Mouse (Mus musculus) lung, postnatal 4 days (tissue): ENCODE data around the gene Srebf1.

Experiments used
- DNase-seq, 2 experiments: peaks; one replicate each; pipeline ENCODE4 v3.0.0; 2021

Srebf1 gene

DNA sequence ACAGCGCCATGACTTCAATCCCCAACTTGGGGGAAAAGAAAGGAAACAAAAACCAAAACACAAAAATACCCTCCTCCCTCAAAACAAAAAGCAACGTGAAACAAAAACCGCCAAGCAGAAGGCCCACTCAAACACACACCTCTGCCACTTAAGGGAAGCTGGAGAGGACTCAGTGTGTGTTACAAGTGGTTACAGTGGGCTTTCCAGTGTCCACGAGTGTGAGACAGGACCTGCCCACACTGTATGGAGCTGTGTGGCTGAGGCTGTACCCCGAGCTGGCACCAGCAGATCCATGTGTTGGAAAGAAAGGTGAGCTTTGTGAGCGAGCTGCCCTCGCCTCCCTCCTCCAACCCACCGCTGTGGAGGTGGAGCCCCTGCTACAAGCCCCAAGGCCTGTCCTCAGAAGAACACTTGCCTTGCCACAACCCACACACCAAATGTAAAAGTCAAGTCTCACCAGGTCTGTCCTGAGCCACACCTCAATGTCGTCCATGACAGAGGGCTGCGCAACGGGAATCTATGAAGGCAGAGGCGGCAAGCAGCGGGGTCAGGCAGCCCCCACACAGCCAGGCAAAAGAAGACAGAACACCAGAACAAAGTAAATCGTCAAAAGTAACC, 10.2 kb upstream of the Srebf1 start:
- DNase-seq: no peak

DNA sequence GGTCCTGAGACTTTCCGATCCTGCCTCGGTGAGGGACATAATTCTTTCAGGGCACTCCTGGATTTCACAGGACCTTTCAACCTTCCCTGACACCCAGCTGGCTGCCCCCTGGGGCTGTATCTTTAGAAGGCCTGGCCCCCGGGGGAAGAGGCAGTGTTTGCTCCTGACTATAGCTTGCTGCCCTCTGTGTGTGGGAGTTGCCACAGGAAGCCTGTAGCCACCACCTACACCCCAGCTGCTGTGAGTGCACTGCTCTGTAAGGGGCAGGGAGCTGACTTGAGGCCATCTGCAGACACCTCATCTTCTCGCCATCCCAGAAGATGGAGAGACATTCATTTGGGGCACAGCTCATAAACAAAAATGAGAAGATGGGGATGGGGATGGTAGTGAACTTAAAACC, 9.6 kb upstream of the Srebf1 start:
- no peak for DNase-seq

DNA sequence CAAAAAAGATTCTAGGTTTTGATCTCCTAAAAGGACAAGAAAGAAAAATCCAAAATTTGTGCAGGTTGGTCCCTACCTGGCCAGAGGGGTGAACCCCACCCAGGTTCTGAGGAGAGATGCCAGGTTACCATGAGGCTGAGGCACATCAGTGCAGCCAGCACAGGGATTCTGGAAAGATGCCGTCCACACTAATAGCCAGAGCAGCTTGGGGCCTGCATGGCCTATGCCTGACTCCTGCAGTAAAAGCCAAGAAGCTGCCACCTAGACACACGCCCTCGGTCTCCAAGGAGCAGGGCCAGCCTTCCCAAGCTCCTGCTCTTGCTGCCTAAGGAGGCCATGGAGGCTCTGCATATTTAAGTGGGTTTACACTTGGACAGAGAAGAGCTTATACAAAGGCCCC, 8.9 kb upstream of the Srebf1 start:
- no peak for DNase-seq

DNA sequence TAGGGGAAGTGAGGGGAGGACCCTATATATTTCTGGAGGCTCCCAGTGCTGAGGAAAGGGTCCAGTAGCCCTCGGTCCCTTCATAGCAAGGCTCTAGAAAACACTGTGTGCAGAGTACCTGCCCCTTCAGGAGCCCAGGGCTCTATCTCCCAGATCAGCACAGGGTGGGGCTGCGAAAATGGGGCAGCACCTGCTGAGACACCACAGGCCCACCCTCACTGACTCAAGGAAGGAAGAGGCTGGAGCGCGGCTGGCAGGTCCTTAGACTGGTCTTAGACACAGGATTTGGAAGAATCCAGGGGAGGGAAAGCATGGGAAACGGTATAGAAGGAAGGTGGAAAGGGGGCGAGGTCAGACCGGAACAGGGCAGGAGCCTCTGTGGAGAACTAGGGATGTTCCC, 8.1 kb upstream of the Srebf1 start:
- DNase-seq: no peak

DNA sequence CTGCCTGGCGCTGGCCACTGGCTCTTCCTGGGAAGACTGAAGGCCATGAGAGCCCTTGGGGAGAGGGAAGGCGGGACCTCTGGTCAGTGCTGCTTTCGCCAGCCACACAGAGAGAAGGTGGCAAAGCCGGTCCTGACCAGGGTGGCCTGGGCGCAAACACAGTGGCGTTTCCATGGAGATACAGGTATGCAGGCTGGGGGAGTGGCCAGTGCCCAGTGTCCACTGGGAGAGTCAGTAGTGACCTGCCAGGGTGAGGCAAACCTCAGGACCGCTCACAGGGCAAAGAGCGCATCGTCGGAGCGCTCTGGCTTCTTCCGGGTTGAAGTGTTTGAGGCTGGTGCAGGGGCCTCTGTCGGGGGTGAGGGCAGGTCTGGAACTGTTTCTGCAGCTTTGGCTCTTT, 7.4 kb upstream of the Srebf1 start:
- peak; percentile 61 to 88 for DNase-seq

DNA sequence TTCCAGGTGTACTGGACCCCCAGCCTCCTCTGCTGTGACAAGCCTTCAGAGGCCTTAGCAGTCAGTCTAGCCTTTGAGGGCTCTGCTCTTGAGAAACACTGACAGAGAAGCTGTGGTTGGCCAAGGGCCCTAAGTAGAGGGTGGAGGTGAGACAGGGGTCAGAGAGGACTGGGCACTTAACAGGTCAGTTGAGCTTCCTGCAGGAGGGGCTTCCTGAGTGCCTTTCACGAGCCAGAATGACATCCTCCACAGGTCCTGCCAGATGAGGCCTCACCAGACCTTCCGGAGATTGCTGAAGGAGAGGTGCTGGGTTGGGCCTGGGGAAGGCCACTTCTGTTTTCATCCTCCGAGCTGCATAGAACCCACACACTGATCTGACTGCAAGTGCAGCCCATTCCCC, 6.1 kb upstream of the Srebf1 start:
- DNase-seq: peak in 1 of 2 experiments; percentile 65

GRCm38 (mm10) chr11:60225874-60226273, 3.5 kb upstream of the Srebf1 start:
- no peak for DNase-seq

- no peak for DNase-seq
Observed at GRCm38 (mm10) chr11:60224676-60225075, 2.3 kb upstream of the Srebf1 start.

- no peak for DNase-seq
Observed at GRCm38 (mm10) chr11:60222085-60222468, 304 bp downstream of the Srebf1 start.

- DNase-seq: no peak
Observed at GRCm38 (mm10) chr11:60221425-60221824, 956 bp downstream of the Srebf1 start.

DNA sequence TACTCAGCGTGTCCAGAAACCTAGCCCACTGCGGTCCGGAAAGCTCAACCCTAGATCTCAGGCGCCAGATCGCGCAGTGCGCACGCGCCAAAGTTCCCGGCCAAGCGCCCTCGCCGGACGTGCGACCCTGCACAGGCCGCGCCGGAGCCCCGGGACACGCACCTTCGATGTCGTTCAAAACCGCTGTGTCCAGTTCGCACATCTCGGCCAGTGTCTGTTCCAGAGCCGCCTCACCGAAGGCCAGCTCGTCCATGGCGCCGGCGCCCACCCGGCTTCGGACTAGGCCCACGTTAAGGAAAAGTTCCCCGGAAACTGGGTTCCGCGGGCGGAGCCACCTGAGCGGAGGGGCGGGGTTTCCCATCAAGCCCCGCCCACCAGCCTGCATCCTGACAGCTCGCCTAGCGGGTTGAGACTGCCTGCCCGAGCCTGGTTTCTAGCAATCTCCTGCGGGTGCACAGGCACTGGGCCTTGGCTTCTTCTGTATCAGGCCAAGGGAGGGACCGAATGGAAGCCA, 2.0 kb downstream of the Srebf1 start:
- peak; percentile 94 to 95 for DNase-seq

DNA sequence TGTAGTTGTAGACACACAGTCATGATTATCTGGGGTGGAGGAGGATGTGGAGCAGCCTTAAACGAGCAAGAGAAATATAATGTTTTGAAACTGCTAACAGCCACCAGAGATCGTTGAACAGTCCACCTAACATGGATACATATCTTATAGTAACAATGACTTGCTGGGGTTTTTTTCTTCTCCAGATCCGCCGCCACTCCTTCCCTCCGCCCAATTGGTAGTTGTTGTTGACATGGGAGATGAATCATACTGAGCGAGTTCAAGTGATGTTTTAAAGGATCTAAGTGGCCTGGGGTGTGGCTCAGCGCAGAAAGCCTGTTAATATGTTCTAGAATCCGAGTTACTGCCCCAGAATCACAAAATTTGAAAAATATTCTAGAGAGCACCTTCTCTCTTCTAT, 2.8 kb downstream of the Srebf1 start:
- DNase-seq: no peak

GRCm38 (mm10) chr11:60217467-60217866, 4.9 kb downstream of the Srebf1 start:
- no peak for DNase-seq

GRCm38 (mm10) chr11:60216671-60217070, 5.7 kb downstream of the Srebf1 start:
- DNase-seq: no peak

- peak in 1 of 2 experiments; percentile 56 for DNase-seq
Observed at GRCm38 (mm10) chr11:60213266-60213665, 9.1 kb downstream of the Srebf1 start.

DNA sequence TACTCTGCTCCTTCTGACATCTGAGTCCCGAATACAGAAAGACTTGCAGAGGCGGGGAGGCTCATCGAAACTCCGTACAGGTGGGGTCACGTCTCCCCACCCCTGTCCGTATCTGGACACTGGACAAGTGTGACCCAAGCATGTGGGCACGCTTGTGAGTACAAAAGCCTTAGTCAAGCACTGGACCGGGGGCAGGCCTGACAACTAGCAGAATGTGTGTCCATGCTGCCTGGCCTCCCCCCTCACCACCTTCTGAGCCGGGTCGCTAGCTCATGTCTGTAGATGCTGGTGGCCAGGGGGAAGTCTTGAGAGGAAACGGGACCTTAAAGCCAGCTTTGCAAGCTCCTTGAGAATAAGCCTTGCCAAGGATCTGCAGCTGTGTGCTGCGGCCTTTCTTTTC, 10.6 kb downstream of the Srebf1 start:
- peak in 1 of 2 experiments; percentile 22 for DNase-seq

- no peak for DNase-seq
Observed at GRCm38 (mm10) chr11:60211152-60211551, 11.2 kb downstream of the Srebf1 start.

GRCm38 (mm10) chr11:60210305-60210724, 12.1 kb downstream of the Srebf1 start:
- DNase-seq: peak; percentile 97

DNA sequence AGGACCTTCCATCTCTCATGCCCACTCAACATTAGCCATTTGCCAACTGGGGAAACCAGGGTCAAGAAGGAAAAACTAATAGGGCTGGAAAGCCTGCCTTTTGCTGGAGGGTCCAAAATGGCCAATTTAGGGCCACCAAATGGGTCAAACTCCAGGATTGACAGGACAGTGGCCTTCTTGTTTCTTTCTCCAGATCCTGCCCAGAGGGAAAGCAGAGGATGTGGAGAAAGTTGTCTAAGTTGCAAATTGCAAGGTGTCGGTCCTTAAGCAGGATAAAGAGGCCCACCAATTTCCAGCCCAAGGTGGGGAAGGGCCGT, 12.5 kb downstream of the Srebf1 start:
- no peak for DNase-seq

DNA sequence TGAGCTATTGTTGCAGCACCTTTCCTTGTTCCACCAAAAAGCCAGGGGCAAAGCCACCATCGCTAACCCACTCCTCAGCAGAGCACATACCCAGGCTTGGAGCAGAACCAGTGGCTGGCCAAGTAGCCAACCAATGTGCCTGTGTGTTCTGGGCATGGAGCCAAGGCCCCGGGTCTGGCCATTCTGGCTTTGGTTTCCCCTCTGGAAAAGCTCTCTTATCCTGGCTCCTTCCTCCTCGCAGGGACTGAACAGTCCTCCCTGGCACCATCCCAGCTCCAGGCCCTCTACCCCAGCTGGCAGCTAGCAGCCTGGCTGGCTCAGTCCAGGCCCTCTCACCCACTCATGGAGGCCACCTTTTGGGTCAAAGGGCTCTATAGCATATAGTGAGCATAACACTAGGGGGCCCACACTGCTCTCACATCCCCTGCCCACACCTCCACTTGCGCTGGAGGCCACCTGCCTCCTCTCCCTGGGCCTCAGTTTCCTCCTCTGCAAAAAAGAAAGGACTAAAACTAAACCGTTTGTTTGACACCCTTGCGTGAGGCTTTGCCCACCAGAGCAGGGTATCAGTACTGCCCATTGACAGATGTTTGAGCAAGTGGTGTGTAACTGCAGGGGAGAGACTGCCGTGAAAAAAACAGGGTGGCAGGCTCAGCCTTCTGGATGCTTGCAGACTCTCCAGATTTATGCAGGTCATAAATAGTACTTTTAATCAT, 13.0 kb downstream of the Srebf1 start:
- peak; percentile 77 to 87 for DNase-seq

GRCm38 (mm10) chr11:60208712-60209111, 13.7 kb downstream of the Srebf1 start:
- DNase-seq: no peak

GRCm38 (mm10) chr11:60208201-60208600, 14.2 kb downstream of the Srebf1 start:
- no peak for DNase-seq

DNA sequence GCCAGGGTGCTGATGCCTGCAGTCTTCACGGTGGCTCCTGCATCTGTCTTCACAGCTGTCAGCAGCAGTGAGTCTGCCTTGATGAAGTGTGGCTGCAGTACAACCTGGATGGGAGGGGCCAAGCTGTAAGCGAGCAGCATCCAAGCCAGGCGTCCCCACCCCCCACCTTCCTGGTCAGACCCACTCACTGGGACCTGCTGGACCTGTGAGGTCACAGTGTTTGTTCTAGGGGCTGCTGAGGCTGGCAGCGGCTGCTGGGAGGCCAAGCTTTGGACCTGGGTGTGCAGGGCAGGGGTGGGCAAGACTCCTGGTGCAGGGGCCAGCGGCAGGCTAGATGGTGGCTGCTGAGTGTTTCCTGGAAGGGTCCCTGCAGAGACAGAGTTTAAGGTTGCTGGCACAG, 16.2 kb downstream of the Srebf1 start:
- DNase-seq: peak; percentile 48 to 70

GRCm38 (mm10) chr11:60205026-60205425, 17.4 kb downstream of the Srebf1 start:
- peak; percentile 66 to 82 for DNase-seq
